Mouse (Mus musculus): ENCODE data around the gene Rbpjl.
A peak's percentile ranks its signal among the peaks of the same experiment; 100 is the strongest.

The Rbpjl gene

GRCm38 (mm10) chr2:164402906-164403305 is at the start of gene Rbpjl:
Gene Rbpjl (plus strand): TSS chr2:164403141.
- no peak for DNase-seq (ENCODE audit: extremely low read depth, low read depth)

GRCm38 (mm10) chr2:164353356-164353755 is 49.6 kb upstream of the Rbpjl start:
- no peak for DNase-seq (ENCODE audit: extremely low read depth, low read depth)

GRCm38 (mm10) chr2:164356177-164356967 is 46.6 kb upstream of the Rbpjl start:
- no peak for DNase-seq (ENCODE audit: extremely low read depth, low read depth)

- DNase-seq (ENCODE audit: extremely low read depth, low read depth), result peak; percentile 7
Measured at GRCm38 (mm10) chr2:164358373-164358772, 44.6 kb upstream of the Rbpjl start.

GRCm38 (mm10) chr2:164359031-164359430 is 43.9 kb upstream of the Rbpjl start:
- DNase-seq (ENCODE audit: extremely low read depth, low read depth), result no peak

- DNase-seq (ENCODE audit: extremely low read depth, low read depth), result no peak
Measured at GRCm38 (mm10) chr2:164359668-164360067, 43.3 kb upstream of the Rbpjl start.

- no peak for DNase-seq (ENCODE audit: extremely low read depth, low read depth)
Measured at GRCm38 (mm10) chr2:164360974-164361657, 41.8 kb upstream of the Rbpjl start.

- no peak for DNase-seq (ENCODE audit: extremely low read depth, low read depth)
Measured at GRCm38 (mm10) chr2:164366947-164367346, 36.0 kb upstream of the Rbpjl start.

- no peak for DNase-seq (ENCODE audit: extremely low read depth, low read depth)
Measured at GRCm38 (mm10) chr2:164368620-164369105, 34.3 kb upstream of the Rbpjl start.

- no peak for DNase-seq (ENCODE audit: extremely low read depth, low read depth)
Measured at GRCm38 (mm10) chr2:164371371-164371770, 31.6 kb upstream of the Rbpjl start.

- DNase-seq (ENCODE audit: extremely low read depth, low read depth), result no peak
Measured at GRCm38 (mm10) chr2:164372408-164373053, 30.4 kb upstream of the Rbpjl start.

- no peak for DNase-seq (ENCODE audit: extremely low read depth, low read depth)
Measured at GRCm38 (mm10) chr2:164373187-164373586, 29.8 kb upstream of the Rbpjl start.

- no peak for DNase-seq (ENCODE audit: extremely low read depth, low read depth)
Measured at GRCm38 (mm10) chr2:164377478-164378426, 25.2 kb upstream of the Rbpjl start.

- DNase-seq (ENCODE audit: extremely low read depth, low read depth), result no peak
Measured at GRCm38 (mm10) chr2:164381726-164382125, 21.2 kb upstream of the Rbpjl start.

GRCm38 (mm10) chr2:164382971-164383370 is 20.0 kb upstream of the Rbpjl start:
- DNase-seq (ENCODE audit: extremely low read depth, low read depth), result no peak

- no peak for DNase-seq (ENCODE audit: extremely low read depth, low read depth)
Measured at GRCm38 (mm10) chr2:164383656-164384399, 19.1 kb upstream of the Rbpjl start.

GRCm38 (mm10) chr2:164385927-164386763 is 16.8 kb upstream of the Rbpjl start:
- DNase-seq (ENCODE audit: extremely low read depth, low read depth), result no peak

GRCm38 (mm10) chr2:164386953-164387352 is 16.0 kb upstream of the Rbpjl start:
- no peak for DNase-seq (ENCODE audit: extremely low read depth, low read depth)

GRCm38 (mm10) chr2:164389020-164389419 is 13.9 kb upstream of the Rbpjl start, which contains the start of gene Slpi:
Gene Slpi (minus strand): TSS chr2:164389095.
- no peak for DNase-seq (ENCODE audit: extremely low read depth, low read depth)

All from MEL-GATA-1-ER (cell line).